Mouse (Mus musculus) thymus, adult 18-20 months (tissue): ENCODE results near the gene Zdhhc18.
A peak's percentile ranks its signal among the peaks of the same experiment; 100 is the strongest.

Source experiments
- DNase-seq, 2 experiments: peaks; one replicate each; pipeline ENCODE4 v3.0.0; 2022; ENCODE audit warnings: mixed read lengths in 2 of 2

Zdhhc18 gene

DNA sequence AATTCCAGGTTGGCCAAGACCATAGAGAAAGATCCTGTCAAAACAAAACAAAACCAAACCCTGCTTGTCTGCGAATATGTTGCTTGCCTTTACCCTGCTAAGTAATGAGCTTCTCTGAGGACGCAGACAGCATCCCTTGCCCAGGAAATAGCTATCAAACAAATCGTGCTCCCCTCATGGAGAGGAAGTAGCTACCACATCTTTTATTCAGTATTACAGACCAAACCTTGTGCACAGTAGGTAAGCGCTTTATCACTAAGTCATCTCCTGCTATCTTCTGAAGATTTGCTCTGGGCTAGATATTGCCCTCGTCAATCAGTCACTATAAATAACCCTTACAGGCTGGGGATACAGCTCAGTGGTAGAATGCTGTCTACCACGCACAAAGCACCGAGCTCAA, 20.8 kb downstream of the Zdhhc18 start:
- no peak for DNase-seq

GRCm38 (mm10) chr4:133628517-133628916, 21.4 kb downstream of the Zdhhc18 start:
- no peak for DNase-seq

DNA sequence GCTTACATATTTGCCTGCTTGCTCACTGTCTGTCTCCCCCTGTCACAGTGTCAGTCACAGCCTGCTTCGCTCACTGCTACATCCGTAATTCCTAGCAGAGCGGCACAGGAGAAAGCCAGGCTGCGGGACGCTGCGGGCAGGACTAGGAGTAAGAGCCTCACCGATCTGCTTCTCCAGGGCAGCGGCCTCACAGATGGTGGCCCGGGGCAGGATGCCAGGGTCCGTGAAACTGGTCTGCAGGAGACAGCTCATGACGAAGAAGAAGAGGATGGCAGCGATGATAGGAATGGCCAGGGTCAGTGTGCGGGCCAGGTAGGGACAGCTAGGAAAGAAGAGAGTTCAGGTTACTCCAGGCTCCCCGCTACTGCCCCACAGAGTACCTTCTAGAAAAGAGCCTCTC, 22.9 kb downstream of the Zdhhc18 start:
- DNase-seq = no peak

- no peak for DNase-seq
Observed at GRCm38 (mm10) chr4:133626621-133627020, 23.3 kb downstream of the Zdhhc18 start.

GRCm38 (mm10) chr4:133626221-133626620, 23.7 kb downstream of the Zdhhc18 start:
- DNase-seq = no peak

GRCm38 (mm10) chr4:133625621-133626071, 24.3 kb downstream of the Zdhhc18 start:
- peak; percentile 55 to 79 for DNase-seq

DNA sequence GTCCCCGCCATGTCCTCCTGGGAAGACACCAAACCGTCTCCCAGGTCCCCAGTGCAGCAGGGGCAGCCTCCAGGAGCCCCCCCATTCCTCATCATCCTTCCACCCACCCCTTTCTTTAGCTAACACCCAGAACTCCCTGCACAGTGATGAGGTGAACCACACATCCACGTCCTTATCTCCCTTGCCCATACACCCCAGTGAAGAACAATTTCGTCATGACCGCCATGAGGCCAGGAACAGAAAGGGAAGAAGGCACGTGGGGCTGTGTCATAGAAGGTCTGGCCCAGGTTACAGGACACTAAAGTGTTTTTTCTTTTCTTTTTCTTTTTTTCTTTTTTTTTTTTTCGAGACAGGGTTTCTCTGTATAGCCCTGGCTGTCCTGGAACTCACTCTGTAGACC, 25.1 kb downstream of the Zdhhc18 start:
- DNase-seq = no peak

DNA sequence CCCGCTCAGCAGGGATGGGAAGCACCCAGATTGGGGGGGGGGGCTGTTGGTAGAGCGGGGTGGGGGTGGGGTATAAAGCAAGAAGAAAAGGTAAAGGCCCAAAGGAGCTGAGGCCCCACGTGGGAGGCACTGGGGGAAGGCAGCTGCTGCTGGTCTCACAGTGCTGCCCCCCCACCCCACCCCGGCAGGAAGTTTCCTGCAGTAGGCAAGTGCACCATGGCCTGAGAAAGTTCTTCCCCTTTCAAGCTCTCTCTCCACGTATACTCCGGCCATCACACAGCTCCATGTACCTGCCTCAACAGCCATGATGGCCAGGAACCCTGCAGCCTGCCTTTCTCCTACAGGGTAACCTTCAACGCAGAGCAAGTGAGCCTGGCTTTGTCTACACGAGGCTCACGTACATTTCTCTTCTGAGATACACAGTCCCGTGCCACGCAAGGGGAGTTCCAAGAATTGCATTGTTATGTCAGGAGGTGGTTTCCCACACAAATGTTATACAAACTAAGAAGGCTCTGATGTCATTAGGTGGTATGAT, 27.7 kb downstream of the Zdhhc18 start:
- peak in 1 of 2 experiments; percentile 40 for DNase-seq

DNA sequence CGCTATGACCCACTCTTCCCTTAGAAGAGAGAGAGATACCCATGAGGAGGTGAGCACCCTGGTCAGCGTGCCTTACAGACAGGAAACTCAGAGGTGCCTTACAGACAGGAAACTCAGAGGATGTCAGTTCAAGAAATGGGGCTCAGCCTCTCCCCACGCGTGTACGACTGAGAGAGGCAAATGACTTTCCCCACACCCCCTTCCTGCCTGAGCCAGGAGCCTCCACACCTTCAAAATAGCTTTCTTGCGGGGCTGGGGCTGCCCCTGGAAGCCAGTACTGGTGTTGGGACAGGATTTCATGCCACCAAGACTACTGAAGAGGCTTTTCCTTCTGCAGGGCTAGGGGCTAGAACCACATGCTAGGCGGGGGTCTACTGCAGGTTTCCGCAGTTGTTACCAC, 29.3 kb downstream of the Zdhhc18 start:
- no peak for DNase-seq

DNA sequence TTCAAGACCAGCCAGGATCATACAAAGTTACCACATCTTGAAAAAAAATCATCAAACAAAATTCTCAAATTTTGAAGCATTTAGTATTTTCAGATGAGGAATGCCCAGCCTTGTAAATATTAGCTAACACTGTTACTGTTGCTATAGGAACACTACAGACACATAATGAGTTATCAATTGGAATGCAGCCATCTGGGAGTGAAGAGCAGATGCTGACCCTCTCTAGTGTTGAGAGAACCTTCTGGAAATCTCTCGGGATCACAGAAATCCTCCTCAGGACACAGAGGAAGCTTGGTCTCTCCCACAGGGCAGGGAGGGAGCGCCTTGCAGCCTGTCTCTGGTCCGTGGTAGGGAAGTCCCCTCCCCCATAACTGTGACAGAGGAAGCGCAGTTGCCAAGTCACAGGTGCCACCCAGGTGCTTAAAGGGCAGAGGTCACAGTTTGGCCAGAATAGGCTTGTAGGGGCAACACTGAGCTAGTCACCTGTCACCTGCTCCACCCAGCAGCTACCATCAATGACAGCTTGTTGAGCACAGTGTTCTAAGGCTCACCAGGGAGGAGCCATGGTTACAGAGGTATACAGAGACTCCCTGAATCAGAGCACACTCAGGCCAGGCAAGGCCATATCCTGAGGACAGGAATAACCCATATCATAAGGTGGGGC, 30.3 kb downstream of the Zdhhc18 start:
- no peak for DNase-seq

GRCm38 (mm10) chr4:133617936-133618335, 32.0 kb downstream of the Zdhhc18 start:
- DNase-seq = no peak

DNA sequence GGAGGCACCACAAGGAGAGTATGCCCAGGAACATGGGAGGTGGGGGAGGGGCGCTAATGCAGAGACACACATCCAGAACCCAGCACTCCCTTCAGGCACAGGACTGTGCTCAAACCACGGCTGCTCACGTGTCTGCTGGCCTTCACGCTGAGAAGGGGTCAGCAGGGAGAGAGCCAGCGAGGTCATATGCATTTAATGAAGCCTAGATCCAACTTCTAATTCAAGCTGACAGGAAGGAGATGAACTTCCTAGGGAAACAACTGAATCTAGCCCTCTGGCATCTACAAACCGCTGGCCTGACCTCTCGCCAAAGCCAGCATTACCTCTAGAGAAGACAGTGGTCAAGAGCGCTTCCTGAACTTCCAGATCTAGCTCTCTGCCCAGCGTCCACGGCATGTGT, 34.5 kb downstream of the Zdhhc18 start:
- DNase-seq = no peak

DNA sequence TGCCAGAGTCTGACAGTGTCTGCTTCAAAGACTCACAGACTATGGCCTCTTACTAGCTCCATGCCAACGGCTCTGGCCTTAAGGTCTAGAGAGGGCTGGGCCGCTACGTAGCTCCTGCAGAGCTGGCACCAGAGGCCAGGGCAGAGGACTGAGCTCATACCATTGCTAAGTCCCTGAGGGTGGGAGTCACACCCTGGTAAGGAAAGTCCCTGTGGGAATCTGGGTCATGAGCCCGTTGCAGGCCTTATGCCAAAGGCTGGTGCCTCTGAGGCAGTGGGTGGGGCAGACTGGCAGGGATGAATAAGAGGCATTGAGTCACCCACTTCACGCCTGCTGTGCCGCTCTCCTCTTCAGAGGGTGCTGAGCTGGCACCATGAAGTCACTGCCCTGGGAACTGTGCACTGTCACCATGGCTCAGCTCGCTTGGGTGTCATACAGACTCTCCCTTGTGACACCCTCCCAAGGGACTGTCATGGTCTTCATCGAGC, 35.6 kb downstream of the Zdhhc18 start:
- no peak for DNase-seq

DNA sequence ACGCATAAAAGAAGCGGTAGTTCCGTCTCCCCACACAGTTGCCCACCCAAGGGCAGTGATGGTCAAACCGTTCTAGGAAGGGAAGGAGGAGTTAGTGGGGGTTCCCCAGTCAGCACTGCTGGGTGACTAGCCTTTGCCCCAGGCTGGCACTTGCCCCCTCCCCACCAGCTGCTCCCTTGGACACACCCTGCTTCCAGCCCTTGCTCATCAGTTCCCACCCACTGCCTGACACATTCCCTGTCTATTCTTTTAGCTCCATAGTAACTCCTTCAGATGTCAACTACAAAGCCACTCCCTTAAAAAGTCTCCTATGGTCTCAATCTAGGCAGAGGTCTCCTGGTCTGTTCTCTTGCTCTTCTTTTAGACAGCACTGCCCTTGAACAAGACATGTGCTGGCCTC, 36.1 kb downstream of the Zdhhc18 start:
- DNase-seq = no peak

- DNase-seq = no peak
Observed at GRCm38 (mm10) chr4:133613026-133613425, 36.9 kb downstream of the Zdhhc18 start.

GRCm38 (mm10) chr4:133612416-133612815, 37.5 kb downstream of the Zdhhc18 start:
- no peak for DNase-seq

DNA sequence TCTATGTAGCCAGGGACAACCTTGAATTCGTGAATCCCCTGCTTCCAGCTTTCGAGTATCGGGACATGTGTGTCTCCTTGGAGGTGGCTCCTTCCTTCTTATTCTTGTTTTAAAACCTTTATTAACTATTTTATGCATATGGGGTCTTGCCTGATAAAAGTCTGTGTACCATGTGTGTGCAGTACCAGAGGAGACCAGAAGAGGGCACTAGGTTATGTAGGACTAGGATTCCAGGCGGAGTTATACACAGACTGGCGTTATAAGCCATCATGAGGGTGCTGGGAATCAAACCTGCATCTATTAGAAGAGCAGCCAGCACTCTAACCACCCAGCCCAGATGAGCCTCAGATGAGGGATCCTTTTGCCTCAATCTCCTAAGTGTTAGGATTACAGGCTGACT, 38.1 kb downstream of the Zdhhc18 start:
- DNase-seq = no peak

- peak; percentile 55 to 57 for DNase-seq
Observed at GRCm38 (mm10) chr4:133609719-133610118, 40.2 kb downstream of the Zdhhc18 start.

- DNase-seq = no peak
Observed at GRCm38 (mm10) chr4:133607284-133607683, 42.7 kb downstream of the Zdhhc18 start.

DNA sequence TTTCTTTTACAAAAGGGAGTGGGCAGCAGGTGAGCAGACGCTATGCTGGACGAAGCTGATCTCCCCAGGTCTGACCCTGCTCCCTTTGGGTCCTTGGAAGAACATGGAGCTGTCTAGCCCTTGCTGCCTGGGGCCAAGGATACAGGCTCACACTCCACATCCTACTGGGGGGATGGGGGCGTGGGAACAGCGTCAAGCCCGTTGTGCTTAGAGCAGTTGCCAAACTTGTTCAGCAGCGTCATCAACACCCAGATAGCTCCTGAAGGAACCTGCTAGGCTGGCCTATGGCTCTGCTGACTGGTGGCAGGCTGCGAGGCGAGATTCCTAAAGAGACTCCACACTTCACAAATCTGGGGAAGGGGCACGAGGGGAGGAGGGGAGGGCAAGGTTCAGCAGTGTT, 44.6 kb downstream of the Zdhhc18 start:
- no peak for DNase-seq

DNA sequence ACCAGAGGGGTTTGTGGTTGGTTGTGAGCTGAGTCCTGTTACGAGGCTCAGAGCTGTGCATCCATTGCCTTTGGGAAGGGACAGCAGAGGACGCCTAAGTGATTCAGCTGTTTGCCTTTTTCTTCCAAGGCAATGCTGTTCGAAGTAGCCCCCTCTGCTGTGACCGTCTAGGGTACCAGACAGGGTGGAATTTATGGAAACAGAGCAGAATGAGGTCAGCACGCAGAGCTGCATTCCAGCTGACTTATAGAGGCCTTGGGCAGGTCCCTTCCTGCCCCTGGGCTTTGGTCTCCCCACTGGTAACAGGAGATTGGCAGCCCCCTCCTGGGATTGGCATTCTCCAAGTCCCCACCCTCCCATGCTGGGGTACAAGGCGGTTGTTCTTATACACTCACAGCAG, 45.1 kb downstream of the Zdhhc18 start:
- DNase-seq = no peak

DNA sequence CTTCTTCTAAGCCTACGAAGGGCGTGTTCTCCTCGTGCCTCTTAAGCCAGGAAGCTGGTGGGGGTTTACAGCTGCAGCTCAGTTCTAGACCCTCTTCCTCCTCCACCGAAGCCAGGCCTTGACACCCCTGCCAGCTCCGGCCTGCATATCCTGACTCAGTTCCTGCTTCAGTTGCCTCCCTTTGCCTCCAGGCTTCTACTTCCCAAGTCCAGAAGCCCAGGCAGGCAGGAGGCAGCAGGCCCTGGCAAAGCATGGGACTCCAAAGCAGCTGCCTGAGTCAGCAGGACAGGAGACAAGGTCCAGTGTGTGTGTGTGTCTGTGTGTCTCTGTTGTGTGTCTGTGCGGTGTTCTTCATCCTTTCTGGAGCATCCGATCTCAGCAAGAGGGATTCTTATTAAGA, 45.8 kb downstream of the Zdhhc18 start:
- DNase-seq = no peak

DNA sequence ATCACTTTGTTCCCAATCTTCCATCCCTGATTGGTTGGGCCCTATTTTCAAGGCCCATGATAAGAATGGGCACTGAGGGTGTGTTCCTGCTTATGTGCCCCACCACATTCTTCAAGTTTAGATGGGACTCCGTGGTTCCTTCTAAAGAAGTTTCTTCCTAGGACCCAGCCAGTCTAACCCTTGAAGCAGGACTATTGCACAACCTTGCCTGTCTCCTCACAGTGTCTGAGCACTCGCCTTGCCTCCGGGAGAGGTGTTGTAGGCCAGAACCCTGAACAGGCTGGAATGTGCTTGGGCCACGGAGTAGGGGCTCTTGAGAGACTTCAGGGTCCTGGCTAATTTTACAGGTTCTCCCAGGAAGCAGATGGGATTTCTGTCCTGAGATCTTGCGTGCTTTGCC, 46.9 kb downstream of the Zdhhc18 start:
- DNase-seq = no peak

DNA sequence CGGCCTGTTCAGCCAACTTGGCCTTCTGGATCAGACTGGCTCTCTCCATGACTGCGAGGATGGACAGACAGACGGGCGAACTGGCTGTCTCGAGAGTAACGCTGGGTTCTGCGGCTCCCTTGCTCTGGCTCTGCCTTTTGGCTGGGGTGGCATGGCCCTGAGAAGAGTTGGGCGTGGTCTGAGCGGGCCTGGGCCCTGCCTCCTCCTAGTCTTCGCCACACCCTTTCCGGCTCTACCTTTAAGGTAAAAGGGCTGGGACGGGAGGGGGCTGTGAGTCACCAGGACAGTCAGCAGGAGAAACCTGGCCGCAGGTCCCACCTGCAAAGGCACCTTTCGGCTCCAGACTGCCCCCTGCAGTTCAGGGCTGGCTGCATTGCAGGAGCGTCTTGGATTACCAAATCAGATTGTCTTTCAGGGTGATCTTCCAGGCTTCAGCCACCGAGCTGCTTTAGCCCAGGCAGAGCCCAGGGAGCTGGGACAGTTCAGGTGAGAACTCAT, 48.2 kb downstream of the Zdhhc18 start, which contains the start of gene Sfn:
Gene Sfn, minus strand, starts transcription at position 448 of the 498 bp plus-strand sequence.
- DNase-seq = peak in 1 of 2 experiments; percentile 43

- DNase-seq = no peak
Observed at GRCm38 (mm10) chr4:133600306-133600705, 49.6 kb downstream of the Zdhhc18 start.
